Mouse (Mus musculus): ENCODE results near the gene BC049352. TPM values are rescaled to one million over a fixed set of nuclear protein-coding genes. Genes with fewer than 3 reads are reported as not detected.

Gene BC049352
- polyA plus RNA-seq, 1 experiment from 2014 or later: not detected

- no peak overlapping the region for H3K4me2 ChIP-seq
- no peaks in the 10 kb centered on the region for H3K36me3 ChIP-seq (ENCODE audit: poor library complexity, severe bottlenecking)
- H3K27me3 ChIP-seq: no peaks in the 10 kb centered on the region
- H3K4me1 ChIP-seq: no peaks in the 10 kb centered on the region
- WGBS: 88% methylated on average over 8 of the region's 8 CpGs
- no peak overlapping the region for H3K27ac ChIP-seq
- ATAC-seq: no peak
- H3K9ac ChIP-seq: no peak overlapping the region
- H3K4me3 ChIP-seq: no peak overlapping the region
- H3K9me3 ChIP-seq (replicated peaks): no peaks in the 10 kb centered on the region
Measured at GRCm38 (mm10) chr9:45229359-45229758, 47.6 kb downstream of the BC049352 start.

- Histone ChIP-seq H3K9ac (no peak overlapping the region), H3K4me1 (no peaks in the 10 kb centered on the region), H3K9me3 (replicated peaks) (no peaks in the 10 kb centered on the region), H3K4me2 (no peak overlapping the region), H3K27me3 (no peaks in the 10 kb centered on the region), H3K27ac (no peak overlapping the region), H3K4me3 (no peak overlapping the region), H3K36me3 (ENCODE audit: poor library complexity, severe bottlenecking) (no peaks in the 10 kb centered on the region)
- 87% methylated on average over 6 of the region's 6 CpGs for WGBS
- ATAC-seq: no peak
Measured at GRCm38 (mm10) chr9:45235668-45236227, 53.9 kb downstream of the BC049352 start.

GRCm38 (mm10) chr9:45236744-45237143 is 54.9 kb downstream of the BC049352 start:
- no peak overlapping the region for H3K4me3 ChIP-seq
- H3K9ac ChIP-seq: no peak overlapping the region
- ATAC-seq: no peak
- H3K27me3 ChIP-seq: no peaks in the 10 kb centered on the region
- WGBS: 55% methylated on average over 7 of the region's 7 CpGs
- no peak overlapping the region for H3K27ac ChIP-seq
- H3K36me3 ChIP-seq (ENCODE audit: poor library complexity, severe bottlenecking): no peaks in the 10 kb centered on the region
- no peaks in the 10 kb centered on the region for H3K4me1 ChIP-seq
- H3K9me3 ChIP-seq (replicated peaks): no peaks in the 10 kb centered on the region
- no peak overlapping the region for H3K4me2 ChIP-seq

GRCm38 (mm10) chr9:45241397-45241796 is 59.6 kb downstream of the BC049352 start:
- Histone ChIP-seq H3K9me3 (replicated peaks) (no peaks in the 10 kb centered on the region), H3K4me2 (no peak overlapping the region), H3K27me3 (no peaks in the 10 kb centered on the region), H3K4me3 (no peak overlapping the region), H3K36me3 (ENCODE audit: poor library complexity, severe bottlenecking) (no peaks in the 10 kb centered on the region), H3K4me1 (no peaks in the 10 kb centered on the region), H3K27ac (no peak overlapping the region), H3K9ac (no peak overlapping the region)
- 81% methylated on average over 5 of the region's 5 CpGs for WGBS
- ATAC-seq: no peak

- Histone ChIP-seq H3K27me3 (no peaks in the 10 kb centered on the region), H3K4me2 (no peak overlapping the region), H3K9me3 (replicated peaks) (no peaks in the 10 kb centered on the region), H3K4me3 (no peak overlapping the region), H3K36me3 (ENCODE audit: poor library complexity, severe bottlenecking) (no peaks in the 10 kb centered on the region), H3K27ac (no peak overlapping the region), H3K4me1 (no peaks in the 10 kb centered on the region), H3K9ac (no peak overlapping the region)
- 71% methylated on average over 1 of the region's 1 CpGs for WGBS
- no peak for ATAC-seq
Measured at GRCm38 (mm10) chr9:45245432-45245831, 63.6 kb downstream of the BC049352 start.

GRCm38 (mm10) chr9:45246060-45246459 is 64.3 kb downstream of the BC049352 start:
- no peak for ATAC-seq
- WGBS: 96% methylated on average over 6 of the region's 6 CpGs
- no peaks in the 10 kb centered on the region for H3K9me3 ChIP-seq (replicated peaks)

GRCm38 (mm10) chr9:45247536-45247935 is 65.7 kb downstream of the BC049352 start:
- 55% methylated on average over 2 of the region's 2 CpGs for WGBS
- ATAC-seq: no peak
- no peak overlapping the region for H3K4me3 ChIP-seq
- H3K27ac ChIP-seq: no peak overlapping the region
- no peaks in the 10 kb centered on the region for H3K36me3 ChIP-seq (ENCODE audit: poor library complexity, severe bottlenecking)
- H3K9me3 ChIP-seq (replicated peaks): no peaks in the 10 kb centered on the region
- no peaks in the 10 kb centered on the region for H3K27me3 ChIP-seq
- H3K4me1 ChIP-seq: no peaks in the 10 kb centered on the region
- no peak overlapping the region for H3K9ac ChIP-seq
- no peak overlapping the region for H3K4me2 ChIP-seq

More at GRCm38 (mm10) chr9:45246060-45246459, 64.3 kb downstream of the BC049352 start:
- no peaks in the 10 kb centered on the region for H3K4me1 ChIP-seq
- H3K27me3 ChIP-seq: no peaks in the 10 kb centered on the region
- H3K4me2 ChIP-seq: no peak overlapping the region
- no peak overlapping the region for H3K27ac ChIP-seq
- no peak overlapping the region for H3K9ac ChIP-seq
- no peaks in the 10 kb centered on the region for H3K36me3 ChIP-seq (ENCODE audit: poor library complexity, severe bottlenecking)
- no peak overlapping the region for H3K4me3 ChIP-seq

GRCm38 (mm10) chr9:45250306-45250705 is 68.5 kb downstream of the BC049352 start:
- no peak for ATAC-seq
- no peak overlapping the region for H3K4me3 ChIP-seq
- no peaks in the 10 kb centered on the region for H3K27me3 ChIP-seq
- H3K4me1 ChIP-seq: no peaks in the 10 kb centered on the region
- no peaks in the 10 kb centered on the region for H3K9me3 ChIP-seq (replicated peaks)
- H3K4me2 ChIP-seq: no peak overlapping the region
- no peak overlapping the region for H3K27ac ChIP-seq
- no peak overlapping the region for H3K9ac ChIP-seq
- WGBS: 91% methylated on average over 7 of the region's 7 CpGs
- H3K36me3 ChIP-seq (ENCODE audit: poor library complexity, severe bottlenecking): no peaks in the 10 kb centered on the region

- no peak overlapping the region for H3K4me2 ChIP-seq
- no peak overlapping the region for H3K4me3 ChIP-seq
- no peak overlapping the region for H3K27ac ChIP-seq
- WGBS: 89% methylated on average over 3 of the region's 3 CpGs
- no peaks in the 10 kb centered on the region for H3K4me1 ChIP-seq
- no peak overlapping the region for H3K9ac ChIP-seq
- no peak for ATAC-seq
- H3K36me3 ChIP-seq (ENCODE audit: poor library complexity, severe bottlenecking): no peaks in the 10 kb centered on the region
- no peaks in the 10 kb centered on the region for H3K27me3 ChIP-seq
- no peaks in the 10 kb centered on the region for H3K9me3 ChIP-seq (replicated peaks)
Measured at GRCm38 (mm10) chr9:45251281-45251680, 69.5 kb downstream of the BC049352 start.

GRCm38 (mm10) chr9:45251990-45252389 is 70.2 kb downstream of the BC049352 start:
- WGBS: 86% methylated on average over 4 of the region's 4 CpGs
- no peak for ATAC-seq

GRCm38 (mm10) chr9:45252395-45252794 is 70.6 kb downstream of the BC049352 start:
- no peak for ATAC-seq
- Histone ChIP-seq H3K9ac (no peak overlapping the region), H3K27me3 (no peaks in the 10 kb centered on the region), H3K27ac (no peak overlapping the region), H3K4me1 (no peaks in the 10 kb centered on the region), H3K9me3 (replicated peaks) (no peaks in the 10 kb centered on the region), H3K36me3 (ENCODE audit: poor library complexity, severe bottlenecking) (no peaks in the 10 kb centered on the region), H3K4me3 (no peak overlapping the region), H3K4me2 (no peak overlapping the region)
- WGBS: 77% methylated on average over 6 of the region's 6 CpGs

More at GRCm38 (mm10) chr9:45251990-45252389, 70.2 kb downstream of the BC049352 start:
- Histone ChIP-seq H3K4me1 (no peaks in the 10 kb centered on the region), H3K4me3 (no peak overlapping the region), H3K27ac (no peak overlapping the region), H3K9ac (no peak overlapping the region), H3K4me2 (no peak overlapping the region), H3K36me3 (ENCODE audit: poor library complexity, severe bottlenecking) (no peaks in the 10 kb centered on the region), H3K27me3 (no peaks in the 10 kb centered on the region), H3K9me3 (replicated peaks) (no peaks in the 10 kb centered on the region)

GRCm38 (mm10) chr9:45254021-45254420 is 72.2 kb downstream of the BC049352 start:
- Histone ChIP-seq H3K4me2 (no peak overlapping the region), H3K4me1 (no peaks in the 10 kb centered on the region), H3K9ac (no peak overlapping the region), H3K27me3 (no peaks in the 10 kb centered on the region), H3K4me3 (no peak overlapping the region), H3K36me3 (ENCODE audit: poor library complexity, severe bottlenecking) (no peaks in the 10 kb centered on the region), H3K27ac (no peak overlapping the region), H3K9me3 (replicated peaks) (no peaks in the 10 kb centered on the region)
- no peak for ATAC-seq
- 56% methylated on average over 6 of the region's 6 CpGs for WGBS

- 68% methylated on average over 4 of the region's 4 CpGs for WGBS
- no peak overlapping the region for H3K27ac ChIP-seq
- no peak overlapping the region for H3K4me2 ChIP-seq
- H3K27me3 ChIP-seq: no peaks in the 10 kb centered on the region
- no peaks in the 10 kb centered on the region for H3K36me3 ChIP-seq (ENCODE audit: poor library complexity, severe bottlenecking)
- H3K9ac ChIP-seq: no peak overlapping the region
- no peak for ATAC-seq
- H3K4me1 ChIP-seq: no peaks in the 10 kb centered on the region
- H3K4me3 ChIP-seq: no peak overlapping the region
- H3K9me3 ChIP-seq (replicated peaks): no peaks in the 10 kb centered on the region
Measured at GRCm38 (mm10) chr9:45254605-45255004, 72.8 kb downstream of the BC049352 start.
